Mouse (Mus musculus) gastrocnemius, adult 18-20 months (tissue): ENCODE data around the gene Fggy. TPM values are rescaled to one million over a fixed set of nuclear protein-coding genes. Genes with fewer than 3 reads are reported as not detected.

Source experiments
- DNase-seq: peaks from one replicate; pipeline ENCODE4 v3.0.0; 2021; ENCODE audit warnings: low spot score
- total RNA-seq, 2 experiments: library from RNA; stranded (reverse); gene quantifications; 2 replicates each; pipeline ENCODE4 v1.2.3; 2021

Gene Fggy
- total RNA-seq, 2 experiments from 2014 or later = 7.8 to 11.7 TPM

GRCm38 (mm10) chr4:95723615-95724014 lies 166.3 kb downstream of the Fggy start:
- no peak for DNase-seq

GRCm38 (mm10) chr4:95726361-95726760 lies 169.1 kb downstream of the Fggy start:
- no peak for DNase-seq

GRCm38 (mm10) chr4:95729142-95729826 lies 172.0 kb downstream of the Fggy start:
- DNase-seq = no peak

- no peak for DNase-seq
These were observed 173.8 kb downstream of the Fggy start for GRCm38 (mm10) chr4:95731110-95731509.

- no peak for DNase-seq
These were observed 176.3 kb downstream of the Fggy start for GRCm38 (mm10) chr4:95733397-95734249.

GRCm38 (mm10) chr4:95735967-95736366 lies 178.7 kb downstream of the Fggy start:
- DNase-seq = no peak

GRCm38 (mm10) chr4:95736674-95737073 lies 179.4 kb downstream of the Fggy start:
- DNase-seq = no peak

- no peak for DNase-seq
These were observed 180.9 kb downstream of the Fggy start for GRCm38 (mm10) chr4:95738179-95738578.

- DNase-seq = no peak
These were observed 181.4 kb downstream of the Fggy start for GRCm38 (mm10) chr4:95738725-95739124.

GRCm38 (mm10) chr4:95741115-95741734 lies 183.9 kb downstream of the Fggy start:
- no peak for DNase-seq

- DNase-seq = peak; percentile 32
These were observed 185.7 kb downstream of the Fggy start for GRCm38 (mm10) chr4:95742986-95743385.

- no peak for DNase-seq
These were observed 189.6 kb downstream of the Fggy start for GRCm38 (mm10) chr4:95746954-95747353.

- DNase-seq = no peak
These were observed 190.3 kb downstream of the Fggy start for GRCm38 (mm10) chr4:95747415-95748202.

- no peak for DNase-seq
These were observed 192.9 kb downstream of the Fggy start for GRCm38 (mm10) chr4:95750186-95750585.

- DNase-seq = no peak
These were observed 195.4 kb downstream of the Fggy start for GRCm38 (mm10) chr4:95752538-95753188.

GRCm38 (mm10) chr4:95759027-95759731 lies 201.9 kb downstream of the Fggy start:
- no peak for DNase-seq

- DNase-seq = no peak
These were observed 208.1 kb downstream of the Fggy start for GRCm38 (mm10) chr4:95765359-95765758.

- no peak for DNase-seq
These were observed 213.2 kb downstream of the Fggy start for GRCm38 (mm10) chr4:95770469-95770868.

GRCm38 (mm10) chr4:95771542-95771941 lies 214.2 kb downstream of the Fggy start:
- DNase-seq = no peak

- DNase-seq = no peak
These were observed 214.6 kb downstream of the Fggy start for GRCm38 (mm10) chr4:95771945-95772344.
